Mouse (Mus musculus) spleen, adult 2 months (tissue): Measurements from ENCODE around the gene Cd300ld. TPM values are rescaled to one million over a fixed set of nuclear protein-coding genes. Genes with fewer than 3 reads are reported as not detected.

Experiments used
- DNase-seq, 2 experiments: peaks; one replicate each; pipeline versions ENCODE4 v3.0.0 to v3.0.0-alpha.2; 2012 to 2021; ENCODE audit warnings: low spot score in 2 of 2, low read depth in 1 of 2
- H3K27ac ChIP-seq: fragments of 200-500 bp; 2 replicates; pipeline ENCODE4 v1.5.1; 2012; ENCODE audit warnings: low read length, inconsistent platforms; ENCODE audit not compliant: insufficient read depth
- H3K27me3 ChIP-seq: fragments of 200-500 bp; 2 replicates; pipeline ENCODE4 v1.6.1; 2012; ENCODE audit warnings: mild to moderate bottlenecking, moderate library complexity, low read length, inconsistent platforms; ENCODE audit not compliant: control insufficient read depth, insufficient read depth
- H3K36me3 ChIP-seq: fragments of 200-500 bp; 2 replicates; pipeline ENCODE4 v1.6.1; 2012; ENCODE audit warnings: mild to moderate bottlenecking, low read length, inconsistent platforms; ENCODE audit not compliant: control insufficient read depth, insufficient read depth
- H3K4me1 ChIP-seq: fragments of 200-500 bp; 2 replicates; pipeline ENCODE4 v1.6.1; 2011; ENCODE audit warnings: inconsistent platforms; ENCODE audit not compliant: control insufficient read depth, insufficient read depth, insufficient read length
- H3K4me3 ChIP-seq: fragments of 200-500 bp; 2 replicates; pipeline ENCODE4 v1.5.1; 2011; ENCODE audit warnings: mild to moderate bottlenecking, inconsistent platforms; ENCODE audit not compliant: insufficient read depth, insufficient read length; ENCODE audit errors: extremely low read depth
- CTCF ChIP-seq: fragments of 200-500 bp; IDR thresholded peaks from 2 replicates; pipeline ENCODE4 v1.5.1; 2011; ENCODE audit warnings: mild to moderate bottlenecking, inconsistent platforms; ENCODE audit not compliant: insufficient read depth, insufficient read length, insufficient replicate concordance; ENCODE audit errors: extremely low read depth
- POLR2A ChIP-seq: fragments of 200-500 bp; IDR thresholded peaks from 2 replicates; pipeline ENCODE4 v1.6.1; 2011; ENCODE audit warnings: low read depth, low read length, inconsistent platforms
- WGBS: fragments of 180-500 bp; shearing (Covaris S2); methylation state at CpG from one replicate; pipeline ENCODE4 v1.1.7; 2018; 5-methylcytosine and 5-hydroxymethylcytosine counted together
- polyA plus RNA-seq: library from polyadenylated mRNA; depleted of rRNA; stranded (reverse); fragments of >200 nt; gene quantifications from 2 replicates; pipeline ENCODE4 v1.2.3, GENCODE M21; 2012; rRNA removed

Cd300ld gene
- polyA plus RNA-seq, 1 experiment, result 3.3 TPM

DNA sequence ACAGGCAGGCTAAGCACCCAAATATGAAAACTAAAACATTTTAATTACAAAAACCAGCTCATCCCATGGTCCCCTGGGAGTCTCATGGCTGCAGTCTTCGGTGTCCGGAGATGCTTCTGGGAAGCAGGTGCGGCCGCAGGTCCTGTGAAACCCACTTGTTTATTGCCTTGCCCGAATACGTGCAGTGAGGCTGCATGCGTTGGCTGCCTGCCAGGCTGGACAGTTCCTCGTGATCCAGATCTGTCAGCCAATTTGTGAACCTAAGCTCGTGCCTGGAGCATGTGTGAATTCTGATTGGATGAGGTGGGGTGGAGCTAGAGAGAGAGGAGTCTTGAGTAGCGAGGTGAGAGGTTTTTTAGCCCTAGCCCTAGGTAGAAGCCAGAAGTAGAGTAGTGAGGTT lies 17.0 kb downstream of the Cd300ld start:
- Histone ChIP-seq H3K36me3 (no peaks in the 10 kb centered on the region), H3K4me3 (no peak overlapping the region), H3K4me1 (no peaks in the 10 kb centered on the region), H3K27ac (no peak overlapping the region), H3K27me3 (no peaks in the 10 kb centered on the region)
- DNase-seq, result no peak
- TF ChIP-seq POLR2A (no peak), CTCF (no peak)
- WGBS, result 88% methylated on average over 10 of the region's 10 CpGs

DNA sequence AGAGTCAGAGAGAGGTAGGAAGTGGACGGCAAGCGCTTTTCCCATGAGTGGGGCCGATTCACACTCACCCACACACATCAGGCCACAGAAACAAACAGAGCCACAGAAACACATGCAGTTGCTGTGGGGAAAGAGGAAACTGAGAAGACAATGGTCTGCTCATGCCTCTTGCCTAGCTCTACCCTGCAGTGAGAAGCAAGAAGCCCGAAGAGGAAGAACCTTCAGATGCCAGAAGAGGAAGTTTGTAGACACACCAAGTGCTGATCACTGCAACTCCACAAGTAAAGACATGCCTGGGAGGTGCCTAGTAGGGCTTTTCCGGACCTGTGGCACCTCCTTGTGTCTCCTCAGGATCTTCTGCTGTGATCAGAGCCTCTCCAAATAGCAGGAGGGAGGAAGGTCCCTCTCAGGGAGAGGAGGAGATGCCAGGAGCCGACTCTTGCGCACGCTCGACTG lies 20.9 kb downstream of the Cd300ld start, which contains the start of gene Cd300c:
TSS of gene Cd300c (minus strand) at position 406 of the 456 bp plus-strand sequence.
- no peak for DNase-seq
- Histone ChIP-seq H3K4me3 (no peak within 1 kb of the TSS), H3K4me1 (no peaks in the 10 kb centered on the region; the same call in 1 of the 2 replicates), H3K27ac (no peak within 1 kb of the TSS), H3K27me3 (no peaks in the 10 kb centered on the region), H3K36me3 (no peaks in the 10 kb centered on the region)
- WGBS, result 58% methylated on average over 9 of the region's 9 CpGs
- no peak for TF ChIP-seq POLR2A
- TF ChIP-seq CTCF, result no peak

DNA sequence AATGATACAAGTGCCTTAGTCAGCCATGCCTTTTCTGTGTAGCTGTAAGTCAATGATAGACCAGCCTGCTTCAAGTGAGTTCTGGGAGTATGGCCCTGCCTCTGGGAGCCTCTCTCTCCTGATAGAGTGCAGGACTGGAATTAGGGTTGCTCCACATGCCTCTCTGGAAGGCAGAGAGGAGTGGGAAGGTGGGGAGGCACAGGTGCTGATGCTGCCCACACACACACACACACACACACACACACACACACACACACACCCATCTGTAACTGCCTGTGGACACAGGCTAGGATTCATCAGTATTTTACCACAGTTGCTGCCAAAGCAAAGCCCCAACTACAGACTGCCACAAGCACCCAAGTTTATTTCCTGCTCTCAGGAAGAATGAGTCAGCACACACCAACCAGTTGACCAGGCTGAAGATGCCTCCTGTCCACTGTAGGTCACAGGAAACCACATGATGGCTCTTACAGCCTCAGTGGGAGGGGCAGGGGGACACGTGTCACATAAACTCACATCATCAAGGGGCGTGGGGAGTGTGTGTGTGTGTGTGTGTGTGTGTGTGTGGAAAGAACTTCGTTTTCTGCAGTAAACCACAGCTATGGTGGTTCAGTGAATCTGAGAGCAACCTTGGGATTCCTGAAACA lies 24.4 kb downstream of the Cd300ld start:
- no peaks in the 10 kb centered on the region for H3K27me3 ChIP-seq
- 17% methylated on average over 3 of the region's 3 CpGs for WGBS

DNA sequence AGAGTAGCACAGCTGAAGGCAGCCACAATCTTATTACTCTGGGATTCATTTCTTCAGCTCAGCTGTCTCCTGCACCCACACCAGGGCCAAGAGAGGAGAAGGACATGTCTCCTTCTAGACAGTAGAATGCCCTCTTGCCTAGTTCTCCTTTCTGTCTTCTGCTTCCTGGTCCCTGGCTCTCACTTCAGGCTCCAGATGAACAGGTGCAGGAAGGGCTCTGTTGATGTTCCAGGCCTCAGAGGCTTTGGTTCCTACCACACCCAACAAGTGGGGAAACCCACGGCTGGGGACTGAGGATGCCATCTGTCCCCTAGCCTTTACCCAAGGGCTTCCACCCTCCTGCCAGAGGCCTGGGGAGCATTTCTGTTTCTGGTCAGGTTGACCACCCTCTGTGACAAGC lies 29.4 kb downstream of the Cd300ld start:
- no peak for DNase-seq
- Histone ChIP-seq H3K4me1 (no peaks in the 10 kb centered on the region; the same call in 1 of the 2 replicates), H3K27me3 (no peaks in the 10 kb centered on the region), H3K36me3 (no peaks in the 10 kb centered on the region), H3K27ac (no peak overlapping the region), H3K4me3 (no peak overlapping the region)
- TF ChIP-seq POLR2A, result no peak
- no peak for TF ChIP-seq CTCF
- 26% methylated on average over 1 of the region's 1 CpGs for WGBS

More for the DNA sequence above, 24.4 kb downstream of the Cd300ld start:
- no peaks in the 10 kb centered on the region; the same call in 1 of the 2 replicates for H3K4me1 ChIP-seq
- TF ChIP-seq POLR2A, result no peak
- no peak for TF ChIP-seq CTCF
- no peak overlapping the region for H3K27ac ChIP-seq
- no peaks in the 10 kb centered on the region for H3K36me3 ChIP-seq
- H3K4me3 ChIP-seq, result no peak overlapping the region
- DNase-seq, result no peak

DNA sequence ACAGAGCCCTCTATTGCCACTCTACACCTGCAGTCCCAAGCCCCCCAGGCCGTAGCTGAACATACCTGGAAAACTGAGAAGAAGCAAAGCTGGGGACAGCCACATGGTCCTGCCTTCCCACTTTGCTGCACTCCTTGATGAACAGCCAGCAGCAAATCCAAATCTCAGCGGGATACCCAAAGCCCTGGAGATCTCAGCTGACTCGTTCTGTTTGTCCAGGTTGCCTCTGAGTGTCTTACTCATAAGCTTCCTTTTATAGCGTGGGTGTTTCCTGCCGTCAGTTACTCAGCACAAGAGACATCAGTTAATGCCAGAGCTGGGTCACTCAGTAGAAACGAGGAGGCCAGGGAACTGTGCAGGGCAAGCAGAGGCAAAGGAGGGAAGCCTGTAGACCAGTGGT lies 55.6 kb downstream of the Cd300ld start, which contains the start of gene Cd300lb:
TSS of gene Cd300lb (minus strand) at position 243 of the 400 bp plus-strand sequence.
- WGBS, result 15% methylated on average over 6 of the region's 6 CpGs
- peak within 1 kb of the TSS; percentile 9; the same call in 1 of the 2 replicates for H3K4me3 ChIP-seq

DNA sequence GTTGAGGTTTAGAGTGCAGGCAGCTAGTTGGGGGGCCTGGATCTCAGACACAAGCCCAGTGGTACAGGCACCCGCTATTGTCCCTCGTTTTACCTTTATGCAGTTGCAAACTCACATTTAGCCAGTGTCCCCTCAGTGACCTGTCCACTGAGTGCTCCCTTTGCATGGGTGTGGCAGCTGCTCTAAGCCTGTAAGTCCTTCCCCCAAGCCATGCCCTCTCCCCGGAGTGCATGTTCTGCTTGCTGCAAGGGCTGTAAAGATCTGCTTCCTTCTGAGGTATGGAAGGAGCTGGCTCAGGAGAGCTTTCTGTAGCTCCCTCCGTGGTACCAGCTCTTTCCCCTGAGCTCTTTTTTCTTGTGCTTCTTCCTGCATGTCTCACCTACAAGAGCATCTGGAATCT lies 56.1 kb downstream of the Cd300ld start:
- no peaks in the 10 kb centered on the region for H3K36me3 ChIP-seq
- no peaks in the 10 kb centered on the region for H3K27me3 ChIP-seq
- TF ChIP-seq POLR2A (no peak), CTCF (no peak)
- no peak for DNase-seq
- H3K4me1 ChIP-seq, result peaks cover 3% of the 10 kb centered on the region; the same call in 1 of the 2 replicates
- H3K4me3 ChIP-seq, result peak overlapping the region; percentile 9; the same call in 1 of the 2 replicates
- WGBS, result 53% methylated on average over 4 of the region's 4 CpGs
- H3K27ac ChIP-seq, result no peak overlapping the region

More for the DNA sequence above, 55.6 kb downstream of the Cd300ld start, which contains the start of gene Cd300lb:
- no peaks in the 10 kb centered on the region for H3K27me3 ChIP-seq
- H3K27ac ChIP-seq, result no peak within 1 kb of the TSS
- DNase-seq, result no peak
- no peaks in the 10 kb centered on the region for H3K36me3 ChIP-seq
- TF ChIP-seq CTCF (no peak), POLR2A (no peak)
- peaks cover 3% of the 10 kb centered on the region; the same call in 1 of the 2 replicates for H3K4me1 ChIP-seq

Other genes with a start within 250 kb of the Cd300ld start
- gene Kif19a, start 224.5 kb downstream of the Cd300ld start, polyA plus RNA-seq, result 3.3 and 3.8 TPM in 2 replicates
- 0.14 and 0.18 TPM in 2 replicates for gene Btbd17, start 194.0 kb downstream of the Cd300ld start, polyA plus RNA-seq
- not detected in 2 replicates for gene Gpr142, start 191.0 kb downstream of the Cd300ld start, polyA plus RNA-seq
- 9.3 and 9.5 TPM in 2 replicates for gene Gprc5c, start 138.8 kb downstream of the Cd300ld start, polyA plus RNA-seq
- 11.6 and 12.5 TPM in 2 replicates for gene Cd300a, start 99.9 kb downstream of the Cd300ld start, polyA plus RNA-seq
- 3.1 and 5.3 TPM in 2 replicates for gene Cd300lb, start 55.5 kb downstream of the Cd300ld start, polyA plus RNA-seq
- gene Cd300c, start 20.8 kb downstream of the Cd300ld start, polyA plus RNA-seq, result 5.8 and 10.8 TPM in 2 replicates
- gene Cd300c2, start 12.0 kb upstream of the Cd300ld start, polyA plus RNA-seq, result 26.0 and 32.8 TPM in 2 replicates
- 0.20 and 0.27 TPM in 2 replicates for gene Cd300ld2, start 26.3 kb upstream of the Cd300ld start, polyA plus RNA-seq
- gene Cd300ld4, start 37.1 kb upstream of the Cd300ld start, polyA plus RNA-seq, result 0.93 and 1.3 TPM in 2 replicates
- gene Cd300ld5, start 47.8 kb upstream of the Cd300ld start, polyA plus RNA-seq, result 2.3 and 5.5 TPM in 2 replicates
- 13.1 and 29.1 TPM in 2 replicates for gene Cd300ld3, start 58.5 kb upstream of the Cd300ld start, polyA plus RNA-seq
- gene Cd300e, start 72.3 kb upstream of the Cd300ld start, polyA plus RNA-seq, result 4.6 and 4.7 TPM in 2 replicates
- 7.8 and 7.9 TPM in 2 replicates for gene Rab37, start 101.5 kb upstream of the Cd300ld start, polyA plus RNA-seq
- 24.7 and 31.4 TPM in 2 replicates for gene Cd300lf, start 144.1 kb upstream of the Cd300ld start, polyA plus RNA-seq
- 51.5 and 63.7 TPM in 2 replicates for gene Slc9a3r1, start 173.4 kb upstream of the Cd300ld start, polyA plus RNA-seq
- gene Tmem104, start 197.6 kb upstream of the Cd300ld start, polyA plus RNA-seq, result 16.3 and 16.5 TPM in 2 replicates
- 12.3 and 12.5 TPM in 2 replicates for gene Nat9, start 197.9 kb upstream of the Cd300ld start, polyA plus RNA-seq